Comparison of ENCODE assay signal across 12 mouse cellular contexts in genomic region chr2:33785596-33785995, GRCm38 (mm10).
DNase-seq lines count a peak whose midpoint lies in the region; ATAC-seq and TF ChIP-seq lines count a peak whose summit lies in the region.
"Had no signal": no experiment of that assay in that cellular context is flagged by ENCODE, and none has a peak within 500 bp of the region (broad histone marks: within the 10 kb centered on the region; RNA-seq: fewer than 3 reads in every experiment).

No protein-coding gene starts in this region.

- DNase-seq in neural tube, embryonic 11.5 days (ENCODE audit: low spot score): peak; percentile 50
- DNase-seq in neural tube, embryonic 10.5 days (ENCODE audit: extremely low spot score, low spot score): no peak
- peak; percentile 81 for DNase-seq in layer of hippocampus, adult 9-11 months
- no peak for DNase-seq in thymus, postnatal 0 days (ENCODE audit: low spot score)
- DNase-seq in gastrocnemius, postnatal 25 days: no peak
- DNase-seq in thymus, postnatal 14 days: no peak

- TF ChIP-seq CTCF in olfactory bulb, adult 2 months (IDR thresholded peaks at IDR 0.05; ENCODE audit: insufficient read depth, low read depth, low read length): no peak

- TF ChIP-seq POLR2A in olfactory bulb, adult 2 months (IDR thresholded peaks at IDR 0.05; ENCODE audit: insufficient read depth, low read depth, low read length): no peak

- no peak for ATAC-seq in neural tube, embryonic 11.5 days (ENCODE audit: insufficient read depth, low FRiP score, low TSS enrichment)
- peak; percentile 86 for ATAC-seq in forebrain, embryonic 13.5 days

- peaks cover 2% of the 10 kb centered on the region for H3K36me3 ChIP-seq in neural tube, embryonic 11.5 days (ENCODE audit: control insufficient read depth, insufficient read depth, low read length)
- peaks cover 4% of the 10 kb centered on the region; the same call in 1 of the 2 replicates for H3K36me3 ChIP-seq in forebrain, embryonic 13.5 days (ENCODE audit: poor library complexity, severe bottlenecking)
- H3K36me3 ChIP-seq: stomach, embryonic 15.5 days had no signal

- no peaks in the 10 kb centered on the region for H3K27me3 ChIP-seq in neural tube, embryonic 11.5 days (ENCODE audit: control insufficient read depth, insufficient read depth, low read length)
- peaks cover 3% of the 10 kb centered on the region; the same call in 1 of the 2 replicates for H3K27me3 ChIP-seq in forebrain, embryonic 13.5 days
- H3K27me3 ChIP-seq: heart, embryonic 12.5 days; kidney, embryonic 15.5 days; stomach, embryonic 15.5 days had no signal

- no peaks in the 10 kb centered on the region; the same call in 1 of the 2 replicates for H3K9me3 ChIP-seq in neural tube, embryonic 11.5 days (ENCODE audit: control insufficient read depth, low read length)
- H3K9me3 ChIP-seq in forebrain, embryonic 13.5 days (replicated peaks): no peaks in the 10 kb centered on the region
- H3K9me3 ChIP-seq: kidney, embryonic 15.5 days; stomach, embryonic 15.5 days had no signal

- H3K27ac ChIP-seq in neural tube, embryonic 11.5 days (ENCODE audit: low read depth, low read length): peak overlapping the region; percentile 58; the same call in 1 of the 2 replicates
- peak overlapping the region; percentile 89 for H3K27ac ChIP-seq in forebrain, embryonic 13.5 days
- peak overlapping the region; percentile 14; the same call in 1 of the 2 replicates for H3K27ac ChIP-seq in olfactory bulb, adult 2 months (ENCODE audit: insufficient read depth, low read depth, low read length)
- H3K27ac ChIP-seq: kidney, embryonic 15.5 days; liver, embryonic 14.5 days; stomach, embryonic 15.5 days had no signal

- H3K4me3 ChIP-seq in neural tube, embryonic 11.5 days (ENCODE audit: low read depth, low read length): no peak overlapping the region
- H3K4me3 ChIP-seq in forebrain, embryonic 13.5 days: no peak overlapping the region
- H3K4me3 ChIP-seq in olfactory bulb, adult 2 months (ENCODE audit: insufficient read depth, low read depth, low read length): no peak overlapping the region
- H3K4me3 ChIP-seq: heart, embryonic 12.5 days; kidney, embryonic 15.5 days; stomach, embryonic 15.5 days had no signal

- H3K9ac ChIP-seq in neural tube, embryonic 11.5 days (ENCODE audit: low read length): no peak overlapping the region; the same call in 1 of the 2 replicates
- H3K9ac ChIP-seq in forebrain, embryonic 13.5 days: peak overlapping the region; percentile 8; the same call in 1 of the 2 replicates
- H3K9ac ChIP-seq: heart, embryonic 12.5 days; kidney, embryonic 15.5 days; liver, embryonic 14.5 days; stomach, embryonic 15.5 days had no signal

- H3K4me1 ChIP-seq in neural tube, embryonic 11.5 days (ENCODE audit: control insufficient read depth, insufficient read depth, low read length): peaks cover 41% of the 10 kb centered on the region
- peaks cover 88% of the 10 kb centered on the region for H3K4me1 ChIP-seq in forebrain, embryonic 13.5 days
- H3K4me1 ChIP-seq in olfactory bulb, adult 2 months (ENCODE audit: control insufficient read depth, insufficient read depth, low read length): peaks cover 27% of the 10 kb centered on the region

- no peak overlapping the region for H3K4me2 ChIP-seq in neural tube, embryonic 11.5 days (ENCODE audit: low read depth)
- H3K4me2 ChIP-seq in forebrain, embryonic 13.5 days: peak overlapping the region; percentile 40
- H3K4me2 ChIP-seq: heart, embryonic 12.5 days; kidney, embryonic 15.5 days; stomach, embryonic 15.5 days had no signal

- 45% methylated on average over 13 of the region's 13 CpGs for WGBS in neural tube, embryonic 11.5 days
- WGBS in forebrain, embryonic 13.5 days: 6% methylated on average over 13 of the region's 13 CpGs
- WGBS in olfactory bulb, adult 2 months: 19% methylated on average over 13 of the region's 13 CpGs

Comparison
In these comparisons a context has a peak if more than half of its experiments do, and no peak if none do; other contexts are left out.
1. DNase-seq: peak in neural tube, embryonic 11.5 days (single experiment) and layer of hippocampus, adult 9-11 months (single experiment); none in neural tube, embryonic 10.5 days (single experiment), thymus, postnatal 0 days (single experiment), gastrocnemius, postnatal 25 days (single experiment) and thymus, postnatal 14 days (single experiment).
2. H3K27ac ChIP-seq: peak in every context shown above with its lines; median percentile 89 in forebrain, embryonic 13.5 days; 58 in neural tube, embryonic 11.5 days; 14 in olfactory bulb, adult 2 months.